Mouse (Mus musculus): ENCODE measurements around the gene Mip. TPM values are rescaled to one million over a fixed set of nuclear protein-coding genes. Genes with fewer than 3 reads are reported as not detected.
"Not testable (repeated sequence)": the region's sequence is repeated elsewhere in the genome, so short reads cannot be mapped to it uniquely, and the experiment has no call there.

Gene Mip
- polyA plus RNA-seq, 1 experiment from 2014 or later = not detected

DNA sequence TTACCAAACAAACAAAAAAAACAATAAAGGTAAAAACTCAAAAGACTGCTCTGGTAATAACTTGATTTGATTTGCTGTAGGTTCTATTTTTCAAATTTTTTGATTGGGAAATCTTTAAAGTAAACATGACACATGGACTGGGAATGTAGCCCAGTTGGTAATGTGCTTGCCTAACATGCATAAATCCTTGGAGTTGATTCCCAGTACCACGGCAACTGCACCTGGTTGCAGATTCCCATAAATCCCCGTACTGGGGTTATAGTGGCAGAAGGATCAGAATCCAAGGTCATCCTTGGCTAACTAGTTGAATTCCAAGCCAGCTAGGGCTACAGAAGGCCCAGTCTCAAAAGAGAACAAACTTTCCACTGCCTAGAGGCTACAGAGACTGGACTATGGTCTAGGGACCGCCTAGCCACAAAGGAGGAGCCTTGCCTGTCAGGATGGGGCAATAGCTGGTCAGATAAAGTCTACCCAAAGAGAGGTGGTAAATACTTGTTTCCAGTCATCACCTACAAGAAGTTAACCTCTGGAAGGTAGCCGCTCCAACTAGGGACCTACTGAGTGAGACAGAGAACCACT lies 28.1 kb downstream of the Mip start, which contains the start of gene Apon:
TSS of gene Apon (plus strand) at position 420 of the 579 bp plus-strand sequence.
- H3K9ac ChIP-seq (ENCODE audit: low read length) = no peak within 1 kb of the TSS
- no peak within 1 kb of the TSS for H3K27ac ChIP-seq (ENCODE audit: low read length)
- H3K4me3 ChIP-seq (replicated peaks; ENCODE audit: low read length) = no peak within 1 kb of the TSS
- no peak within 1 kb of the TSS for H3K4me2 ChIP-seq (ENCODE audit: low read depth, low read length)
- H3K36me3 ChIP-seq (ENCODE audit: control insufficient read depth, insufficient read depth, low read length) = peaks cover 15% of the 10 kb centered on the region; the same call in 1 of the 2 replicates
- WGBS = 67% methylated on average over 4 of the region's 4 CpGs
- H3K27me3 ChIP-seq (ENCODE audit: control insufficient read depth, insufficient read depth, low read length) = no peaks in the 10 kb centered on the region
- H3K9me3 ChIP-seq (replicated peaks; ENCODE audit: control insufficient read depth, low read length) = no peaks in the 10 kb centered on the region
- ATAC-seq (ENCODE audit: insufficient read depth, low FRiP score) = no peak
- H3K4me1 ChIP-seq (ENCODE audit: control insufficient read depth, insufficient read depth, low read length) = no peaks in the 10 kb centered on the region

DNA sequence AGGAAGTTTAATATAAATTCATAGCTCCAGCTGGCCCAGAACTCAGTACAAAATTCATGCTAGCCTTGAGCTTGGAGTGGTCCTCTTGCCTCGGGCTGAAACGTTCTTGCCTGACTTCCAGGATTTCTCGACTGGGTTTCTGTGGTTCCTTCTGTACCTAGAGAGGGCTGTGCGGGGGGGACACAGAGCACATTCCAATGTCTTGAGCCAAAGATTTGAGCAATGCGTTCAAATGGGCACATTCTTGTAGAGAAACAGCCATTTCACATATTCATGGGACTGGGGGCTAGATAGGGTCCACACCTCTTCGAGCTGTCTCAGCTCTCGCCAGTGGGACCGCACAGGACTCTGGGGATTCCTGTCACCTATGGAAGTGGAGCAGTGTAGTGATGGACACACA lies 30.3 kb downstream of the Mip start:
- ATAC-seq (ENCODE audit: insufficient read depth, low FRiP score) = no peak
- Histone ChIP-seq H3K4me2 (ENCODE audit: low read depth, low read length) (no peak overlapping the region), H3K9me3 (replicated peaks; ENCODE audit: control insufficient read depth, low read length) (no peaks in the 10 kb centered on the region), H3K27ac (ENCODE audit: low read length) (no peak overlapping the region), H3K36me3 (ENCODE audit: control insufficient read depth, insufficient read depth, low read length) (no peaks in the 10 kb centered on the region), H3K27me3 (ENCODE audit: control insufficient read depth, insufficient read depth, low read length) (no peaks in the 10 kb centered on the region), H3K4me3 (replicated peaks; ENCODE audit: low read length) (no peak overlapping the region), H3K4me1 (ENCODE audit: control insufficient read depth, insufficient read depth, low read length) (no peaks in the 10 kb centered on the region), H3K9ac (ENCODE audit: low read length) (no peak overlapping the region)
- WGBS = 86% methylated on average over 8 of the region's 8 CpGs

DNA sequence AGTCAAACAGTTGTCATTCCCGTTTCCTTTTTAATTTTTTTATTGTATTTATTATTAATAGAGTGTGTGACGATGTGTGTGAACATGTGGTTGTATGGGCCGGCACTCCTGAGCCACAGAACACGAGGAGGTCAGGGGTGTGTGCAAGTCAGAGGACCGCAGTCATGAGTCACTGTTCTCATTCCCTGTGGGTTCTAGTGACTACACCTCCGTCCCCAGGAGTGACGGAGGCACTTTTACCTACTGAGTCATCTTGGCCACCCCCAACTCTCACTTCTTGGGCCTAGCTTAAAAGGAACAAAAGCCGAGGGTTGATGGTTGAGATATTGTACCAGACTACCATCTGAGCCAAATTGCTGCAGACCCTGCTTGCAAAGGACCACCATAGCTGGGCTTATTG lies 30.7 kb downstream of the Mip start:
- ATAC-seq (ENCODE audit: insufficient read depth, low FRiP score) = no peak

DNA sequence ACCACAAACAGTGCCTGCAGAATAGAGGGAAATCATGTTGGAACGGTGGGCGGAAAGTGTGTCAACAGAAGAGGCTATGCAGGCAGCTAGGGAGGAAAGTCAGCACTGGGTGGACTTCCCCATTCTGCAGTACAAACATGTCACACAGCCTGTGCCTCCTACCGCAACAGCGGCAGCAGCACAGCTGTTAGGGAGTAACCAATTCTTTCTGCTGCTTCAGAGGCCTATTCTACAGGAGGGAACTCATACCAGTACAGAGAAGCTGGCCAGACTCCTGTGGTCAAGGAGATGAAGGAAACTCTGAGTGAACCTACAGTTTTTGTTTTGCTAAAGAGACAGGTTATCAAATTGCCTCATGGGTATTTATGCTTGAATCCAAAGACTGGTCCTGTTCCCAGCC lies 33.3 kb downstream of the Mip start:
- H3K27ac ChIP-seq (ENCODE audit: low read length) = no peak overlapping the region
- no peak overlapping the region for H3K4me2 ChIP-seq (ENCODE audit: low read depth, low read length)
- H3K4me3 ChIP-seq (replicated peaks; ENCODE audit: low read length) = no peak overlapping the region
- ATAC-seq (ENCODE audit: insufficient read depth, low FRiP score) = no peak
- no peaks in the 10 kb centered on the region for H3K36me3 ChIP-seq (ENCODE audit: control insufficient read depth, insufficient read depth, low read length)
- H3K27me3 ChIP-seq (ENCODE audit: control insufficient read depth, insufficient read depth, low read length) = no peaks in the 10 kb centered on the region
- no peak overlapping the region for H3K9ac ChIP-seq (ENCODE audit: low read length)
- H3K4me1 ChIP-seq (ENCODE audit: control insufficient read depth, insufficient read depth, low read length) = no peaks in the 10 kb centered on the region
- H3K9me3 ChIP-seq (replicated peaks; ENCODE audit: control insufficient read depth, low read length) = no peaks in the 10 kb centered on the region
- WGBS = 63% methylated on average over 4 of the region's 4 CpGs

More for the DNA sequence above, 30.7 kb downstream of the Mip start:
- no peaks in the 10 kb centered on the region for H3K36me3 ChIP-seq (ENCODE audit: control insufficient read depth, insufficient read depth, low read length)
- H3K27ac ChIP-seq (ENCODE audit: low read length) = no peak overlapping the region
- no peak overlapping the region for H3K4me3 ChIP-seq (replicated peaks; ENCODE audit: low read length)
- H3K4me2 ChIP-seq (ENCODE audit: low read depth, low read length) = no peak overlapping the region
- H3K27me3 ChIP-seq (ENCODE audit: control insufficient read depth, insufficient read depth, low read length) = no peaks in the 10 kb centered on the region
- H3K4me1 ChIP-seq (ENCODE audit: control insufficient read depth, insufficient read depth, low read length) = no peaks in the 10 kb centered on the region
- H3K9ac ChIP-seq (ENCODE audit: low read length) = no peak overlapping the region
- WGBS = 77% methylated on average over 8 of the region's 8 CpGs
- H3K9me3 ChIP-seq (replicated peaks; ENCODE audit: control insufficient read depth, low read length) = no peaks in the 10 kb centered on the region

DNA sequence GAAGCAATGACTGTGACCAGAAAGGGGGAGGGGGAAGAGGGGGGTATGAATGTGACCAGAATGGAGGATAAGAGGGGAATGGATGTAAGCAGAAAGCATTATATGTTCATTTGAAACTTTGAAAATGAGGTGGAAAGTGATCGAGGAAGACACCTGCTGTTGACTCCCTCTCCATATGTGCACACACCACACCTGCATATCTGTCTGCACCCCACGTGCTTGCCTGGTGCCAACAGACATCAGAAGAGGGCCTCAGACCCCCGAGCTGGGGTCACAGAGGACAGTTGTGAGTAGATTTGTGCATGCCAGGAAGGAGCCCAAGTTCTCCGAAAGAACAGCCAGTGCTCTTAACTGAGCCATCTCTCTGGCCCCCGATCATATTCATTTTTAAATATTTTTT lies 34.3 kb downstream of the Mip start:
- H3K9me3 ChIP-seq (replicated peaks; ENCODE audit: control insufficient read depth, low read length) = no peaks in the 10 kb centered on the region
- no peak for ATAC-seq (ENCODE audit: insufficient read depth, low FRiP score)
- no peak overlapping the region for H3K4me2 ChIP-seq (ENCODE audit: low read depth, low read length)
- H3K9ac ChIP-seq (ENCODE audit: low read length) = no peak overlapping the region
- H3K27me3 ChIP-seq (ENCODE audit: control insufficient read depth, insufficient read depth, low read length) = no peaks in the 10 kb centered on the region
- no peaks in the 10 kb centered on the region for H3K36me3 ChIP-seq (ENCODE audit: control insufficient read depth, insufficient read depth, low read length)
- no peak overlapping the region for H3K27ac ChIP-seq (ENCODE audit: low read length)
- 85% methylated on average over 5 of the region's 5 CpGs for WGBS
- no peak overlapping the region for H3K4me3 ChIP-seq (replicated peaks; ENCODE audit: low read length)
- H3K4me1 ChIP-seq (ENCODE audit: control insufficient read depth, insufficient read depth, low read length) = no peaks in the 10 kb centered on the region

DNA sequence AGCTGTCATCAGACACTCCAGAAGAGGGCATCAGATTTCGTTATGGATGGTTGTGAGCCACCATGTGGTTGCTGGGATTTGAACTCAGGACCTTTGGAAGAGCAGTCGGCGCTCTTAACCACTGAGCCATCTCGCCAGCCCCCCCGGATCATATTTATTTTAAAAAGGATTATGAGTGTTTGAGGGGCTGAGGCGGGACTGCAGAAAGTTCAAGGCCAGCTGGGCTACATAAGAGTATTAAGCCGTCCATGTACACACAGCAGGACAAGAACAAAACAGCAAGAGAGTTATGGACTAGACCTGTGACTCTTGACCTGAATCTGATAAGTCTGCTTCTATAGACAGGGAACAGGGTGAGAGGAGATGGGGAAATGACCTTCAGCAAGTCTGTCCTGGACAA lies 34.7 kb downstream of the Mip start:
- not testable (repeated sequence) for H3K4me1 ChIP-seq (ENCODE audit: control insufficient read depth, insufficient read depth, low read length); H3K4me3 ChIP-seq (replicated peaks; ENCODE audit: low read length); H3K4me2 ChIP-seq (ENCODE audit: low read depth, low read length); ATAC-seq (ENCODE audit: insufficient read depth, low FRiP score); H3K27me3 ChIP-seq (ENCODE audit: control insufficient read depth, insufficient read depth, low read length); H3K36me3 ChIP-seq (ENCODE audit: control insufficient read depth, insufficient read depth, low read length); H3K27ac ChIP-seq (ENCODE audit: low read length); H3K9me3 ChIP-seq (replicated peaks; ENCODE audit: control insufficient read depth, low read length); H3K9ac ChIP-seq (ENCODE audit: low read length)
- WGBS = 60% methylated on average over 7 of the region's 7 CpGs

DNA sequence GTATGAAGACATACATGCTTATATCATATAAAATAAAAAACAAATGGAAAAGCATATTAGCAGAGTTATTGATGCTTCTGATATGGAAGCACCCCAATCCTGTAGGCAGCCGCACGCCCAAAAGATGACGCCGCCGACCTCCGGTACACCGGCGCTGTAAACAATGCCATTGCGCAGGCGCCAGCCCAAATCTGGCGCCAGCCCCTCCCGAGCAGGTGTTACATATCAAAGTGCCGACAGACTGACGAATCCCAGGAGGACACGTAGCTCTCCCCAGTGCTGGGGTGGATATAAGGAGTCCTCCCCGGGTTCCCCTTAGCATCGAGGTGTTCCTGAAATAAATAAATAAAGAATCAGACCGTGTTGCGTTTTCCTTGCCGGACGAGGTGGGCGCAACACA lies 36.7 kb downstream of the Mip start:
- no peaks in the 10 kb centered on the region for H3K4me1 ChIP-seq (ENCODE audit: control insufficient read depth, insufficient read depth, low read length)
- H3K4me2 ChIP-seq (ENCODE audit: low read depth, low read length) = no peak overlapping the region
- H3K27ac ChIP-seq (ENCODE audit: low read length) = no peak overlapping the region
- no peak overlapping the region for H3K9ac ChIP-seq (ENCODE audit: low read length)
- no peaks in the 10 kb centered on the region for H3K27me3 ChIP-seq (ENCODE audit: control insufficient read depth, insufficient read depth, low read length)
- WGBS = 77% methylated on average over 22 of the region's 22 CpGs
- no peaks in the 10 kb centered on the region for H3K36me3 ChIP-seq (ENCODE audit: control insufficient read depth, insufficient read depth, low read length)
- H3K9me3 ChIP-seq (replicated peaks; ENCODE audit: control insufficient read depth, low read length) = no peaks in the 10 kb centered on the region
- ATAC-seq (ENCODE audit: insufficient read depth, low FRiP score) = no peak
- H3K4me3 ChIP-seq (replicated peaks; ENCODE audit: low read length) = no peak overlapping the region

DNA sequence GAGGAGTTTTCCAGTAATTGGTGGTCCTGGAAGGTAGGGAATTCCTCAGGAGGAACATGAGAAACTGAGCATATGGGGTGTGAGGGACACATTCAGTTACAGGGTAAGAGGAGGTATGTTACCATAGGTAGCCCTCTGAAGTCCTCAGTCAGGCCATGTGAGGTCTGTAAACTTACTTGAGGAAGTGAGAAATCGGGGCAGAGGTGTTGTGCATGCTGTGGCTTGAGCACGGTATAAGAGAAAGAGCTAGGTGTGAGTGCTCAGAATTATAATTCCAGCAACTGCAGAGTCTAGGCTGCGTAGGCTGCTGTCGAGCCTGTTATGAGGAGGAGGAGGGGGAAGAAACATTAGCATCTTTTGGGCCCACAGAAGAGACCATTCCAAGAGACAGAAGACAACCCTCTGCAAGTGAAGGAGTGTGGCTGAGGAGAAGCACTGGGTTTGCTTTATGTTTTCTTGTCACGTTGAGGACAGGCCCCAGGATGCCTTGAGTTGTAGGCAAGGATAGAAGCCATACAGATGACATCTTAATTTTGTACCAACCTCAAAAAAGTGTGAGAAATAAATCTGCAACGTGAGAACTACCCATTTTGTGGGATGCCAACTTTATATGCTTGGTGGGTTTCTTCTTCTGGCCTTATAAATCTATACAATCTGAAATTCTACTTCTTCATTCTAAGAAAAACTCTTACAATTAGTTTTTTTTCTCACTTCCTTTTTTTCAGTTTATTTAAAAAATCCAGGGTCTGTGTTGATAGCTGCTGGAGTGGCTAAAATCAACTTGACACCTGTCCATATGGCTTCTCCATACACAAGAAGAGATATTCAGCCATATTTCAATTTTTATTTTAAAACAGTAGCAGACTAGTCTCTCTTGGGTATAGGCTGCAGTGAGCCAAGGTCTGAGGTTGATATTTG lies 38.0 kb downstream of the Mip start:
- Histone ChIP-seq H3K9me3 (replicated peaks; ENCODE audit: control insufficient read depth, low read length) (no peaks in the 10 kb centered on the region), H3K36me3 (ENCODE audit: control insufficient read depth, insufficient read depth, low read length) (no peaks in the 10 kb centered on the region), H3K9ac (ENCODE audit: low read length) (no peak overlapping the region), H3K27ac (ENCODE audit: low read length) (no peak overlapping the region), H3K4me2 (ENCODE audit: low read depth, low read length) (no peak overlapping the region), H3K4me1 (ENCODE audit: control insufficient read depth, insufficient read depth, low read length) (no peaks in the 10 kb centered on the region), H3K4me3 (replicated peaks; ENCODE audit: low read length) (no peak overlapping the region), H3K27me3 (ENCODE audit: control insufficient read depth, insufficient read depth, low read length) (no peaks in the 10 kb centered on the region)
- WGBS = 73% methylated on average over 6 of the region's 6 CpGs
- no peak for ATAC-seq (ENCODE audit: insufficient read depth, low FRiP score)

DNA sequence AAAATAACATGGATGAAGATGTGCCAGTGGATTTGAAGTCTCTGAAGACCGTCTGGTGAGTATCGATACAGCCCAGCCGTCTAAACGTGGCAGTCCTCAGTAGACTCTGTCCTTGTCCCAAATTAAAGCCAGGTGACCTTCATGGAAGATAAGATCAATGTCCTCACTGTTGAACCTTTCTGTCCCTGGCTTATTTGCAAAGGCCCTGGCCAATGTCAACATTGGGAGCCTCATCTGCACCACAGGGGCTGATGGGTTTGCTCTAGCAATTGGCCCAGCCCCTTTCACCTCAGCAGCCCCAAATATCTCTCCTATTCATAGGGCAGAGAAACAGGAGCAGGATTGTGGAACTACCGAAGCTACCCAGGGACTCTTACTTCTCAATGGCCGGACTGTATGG lies 42.7 kb downstream of the Mip start, which contains the start of gene Apof:
TSS of gene Apof (plus strand) at position 301 of the 400 bp plus-strand sequence.
- no peaks in the 10 kb centered on the region for H3K9me3 ChIP-seq (replicated peaks; ENCODE audit: control insufficient read depth, low read length)
- H3K27me3 ChIP-seq (ENCODE audit: control insufficient read depth, insufficient read depth, low read length) = no peaks in the 10 kb centered on the region
- H3K27ac ChIP-seq (ENCODE audit: low read length) = no peak within 1 kb of the TSS
- ATAC-seq (ENCODE audit: insufficient read depth, low FRiP score) = no peak
- H3K4me3 ChIP-seq (replicated peaks; ENCODE audit: low read length) = no peak within 1 kb of the TSS
- H3K9ac ChIP-seq (ENCODE audit: low read length) = no peak within 1 kb of the TSS; the same call in 1 of the 2 replicates
- WGBS = 69% methylated on average over 6 of the region's 6 CpGs
- no peaks in the 10 kb centered on the region for H3K4me1 ChIP-seq (ENCODE audit: control insufficient read depth, insufficient read depth, low read length)
- no peaks in the 10 kb centered on the region for H3K36me3 ChIP-seq (ENCODE audit: control insufficient read depth, insufficient read depth, low read length)
- no peak within 1 kb of the TSS for H3K4me2 ChIP-seq (ENCODE audit: low read depth, low read length)
